Mouse (Mus musculus) left cerebral cortex, adult 2 months (tissue): ENCODE results near the gene Skida1. TPM values are rescaled to one million over a fixed set of nuclear protein-coding genes. Genes with fewer than 3 reads are reported as not detected.

Experiments used
- DNase-seq, 2 experiments: peaks; one replicate each; pipeline ENCODE4 v3.0.0; 2021 to 2022; ENCODE audit warnings: low spot score in 2 of 2, mixed read lengths in 1 of 2; ENCODE audit errors: extremely low spot score in 1 of 2
- H3K27ac ChIP-seq: fragments of 200-600 bp; 2 replicates; pipeline ENCODE4 v1.8.1; 2022
- H3K4me3 ChIP-seq: fragments of 200-600 bp; 2 replicates; pipeline ENCODE4 v1.8.1; 2022
- CTCF ChIP-seq: fragments of 200-600 bp; IDR thresholded peaks from 2 replicates; pipeline ENCODE4 v1.8.1; 2022; ENCODE audit warnings: antibody characterized with exemption, mild to moderate bottlenecking, moderate library complexity
- intact Hi-C: fragments of 180-260 bp; cut with DNase I; formaldehyde crosslinking; loops from one replicate; pipeline ENCODE4 v1.15.1; 2025
- total RNA-seq, 2 experiments: library from RNA; stranded (reverse); gene quantifications; 2 replicates each; pipeline ENCODE4 v1.2.3; 2021

Gene Skida1
- total RNA-seq, 2 experiments from 2014 or later, result 7.4 to 8.0 TPM

- TF ChIP-seq CTCF, result no peak
- peak; percentile 73 to 76 for DNase-seq
- intact Hi-C loops, result loop anchor here (1.0 to 5.0 kb wide), 3 partner anchors 16 to 645 kb away; partner anchors contain the start of genes Nebl and Spag6
- H3K27ac ChIP-seq, result peak overlapping the region; percentile 98
- peak overlapping the region; percentile 63 for H3K4me3 ChIP-seq
Observed at GRCm38 (mm10) chr2:18046758-18047645, 1.8 kb downstream of the Skida1 start.

GRCm38 (mm10) chr2:18046186-18046585 is 2.7 kb downstream of the Skida1 start:
- Histone ChIP-seq H3K27ac (peak overlapping the region; percentile 98; the same call in 1 of the 2 replicates), H3K4me3 (peak overlapping the region; percentile 63)
- intact Hi-C loops, result loop anchor here (5.0 kb wide), 2 partner anchors 314 to 646 kb away; partner anchors contain the start of genes Nebl and Spag6
- no peak for DNase-seq
- TF ChIP-seq CTCF, result no peak

- no peak for DNase-seq
- peak overlapping the region; percentile 63 for H3K4me3 ChIP-seq
- no peak for TF ChIP-seq CTCF
- intact Hi-C loops, result loop anchor here (5.0 kb wide), 2 partner anchors 313 to 647 kb away; partner anchors contain the start of genes Nebl and Spag6
- H3K27ac ChIP-seq, result peak overlapping the region; percentile 98; the same call in 1 of the 2 replicates
Observed at GRCm38 (mm10) chr2:18045781-18046181, 3.1 kb downstream of the Skida1 start.

GRCm38 (mm10) chr2:18045143-18045780 is 3.6 kb downstream of the Skida1 start:
- TF ChIP-seq CTCF, result no peak
- Histone ChIP-seq H3K27ac (no peak overlapping the region), H3K4me3 (peak overlapping the region; percentile 63)
- intact Hi-C loops, result loop anchor here (5.0 kb wide), 2 partner anchors 313 to 647 kb away; partner anchors contain the start of genes Nebl and Spag6
- DNase-seq, result no peak

GRCm38 (mm10) chr2:18041199-18041885 is 7.5 kb downstream of the Skida1 start:
- TF ChIP-seq CTCF, result no peak
- no peak for DNase-seq
- intact Hi-C loops, result no loop called here
- no peak overlapping the region for H3K27ac ChIP-seq
- no peak overlapping the region for H3K4me3 ChIP-seq

GRCm38 (mm10) chr2:18040347-18041160 is 8.3 kb downstream of the Skida1 start:
- H3K27ac ChIP-seq, result no peak overlapping the region
- no peak for TF ChIP-seq CTCF
- no peak overlapping the region for H3K4me3 ChIP-seq
- no peak for DNase-seq
- intact Hi-C loops, result no loop called here

GRCm38 (mm10) chr2:18039566-18040290 is 9.1 kb downstream of the Skida1 start:
- Histone ChIP-seq H3K27ac (no peak overlapping the region), H3K4me3 (peak overlapping the region; percentile 11; the same call in 1 of the 2 replicates)
- DNase-seq, result no peak
- intact Hi-C loops, result loop anchor here (10.0 kb wide), 1 partner anchor 1335 kb away; the partner anchor contains the start of gene Msrb2
- no peak for TF ChIP-seq CTCF

- DNase-seq, result no peak
- no peak for TF ChIP-seq CTCF
- Histone ChIP-seq H3K4me3 (no peak overlapping the region), H3K27ac (no peak overlapping the region)
- intact Hi-C loops, result loop anchor here (10.0 kb wide), 1 partner anchor 1336 kb away; the partner anchor contains the start of gene Msrb2
Observed at GRCm38 (mm10) chr2:18038895-18039371, 9.9 kb downstream of the Skida1 start.

- Histone ChIP-seq H3K27ac (no peak overlapping the region), H3K4me3 (no peak overlapping the region)
- no peak for TF ChIP-seq CTCF
- intact Hi-C loops, result loop anchor here (10.0 kb wide), 1 partner anchor 1337 kb away; the partner anchor contains the start of gene Msrb2
- DNase-seq, result no peak
Observed at GRCm38 (mm10) chr2:18038141-18038752, 10.6 kb downstream of the Skida1 start.
